Mouse (Mus musculus) heart, adult 18-20 months (tissue): ENCODE data around the gene Ube2a. TPM values are rescaled to one million over a fixed set of nuclear protein-coding genes. Genes with fewer than 3 reads are reported as not detected.
"Not testable (repeated sequence)": the region's sequence is repeated elsewhere in the genome, so short reads cannot be mapped to it uniquely, and the experiment has no call there.

Source experiments
- DNase-seq, 2 experiments: peaks; one replicate each; pipeline ENCODE4 v3.0.0; 2021 to 2022; ENCODE audit warnings: mixed read lengths in 1 of 2
- long read RNA-seq, 2 experiments: library from polyadenylated mRNA; stranded (forward); transcript quantifications; one replicate each; pipeline ENCODE4 v2.0.0; 2021
- total RNA-seq, 2 experiments: library from RNA; stranded (reverse); gene quantifications; 2 replicates each; pipeline ENCODE4 v1.2.3; 2021

The Ube2a gene
- 10 to 100 TPM; 69.8 to 71.6 TPM for total RNA-seq
- long read RNA-seq, experiment 1, transcript Ube2a-201 (6 exons, 1,732 nt): major isoform, 50 of 57 reads
- long read RNA-seq, experiment 1, partial matches to known transcripts: 1 of 57 reads
- long read RNA-seq, experiment 1, other reads (novel, unspliced or antisense): 2 of 57 reads
- long read RNA-seq, experiment 2, transcript Ube2a-201 (6 exons, 1,732 nt): major isoform, 40 of 44 reads
- long read RNA-seq, experiment 2, partial matches to known transcripts: 0 of 44 reads
- long read RNA-seq, experiment 2, other reads (novel, unspliced or antisense): 0 of 44 reads

DNA sequence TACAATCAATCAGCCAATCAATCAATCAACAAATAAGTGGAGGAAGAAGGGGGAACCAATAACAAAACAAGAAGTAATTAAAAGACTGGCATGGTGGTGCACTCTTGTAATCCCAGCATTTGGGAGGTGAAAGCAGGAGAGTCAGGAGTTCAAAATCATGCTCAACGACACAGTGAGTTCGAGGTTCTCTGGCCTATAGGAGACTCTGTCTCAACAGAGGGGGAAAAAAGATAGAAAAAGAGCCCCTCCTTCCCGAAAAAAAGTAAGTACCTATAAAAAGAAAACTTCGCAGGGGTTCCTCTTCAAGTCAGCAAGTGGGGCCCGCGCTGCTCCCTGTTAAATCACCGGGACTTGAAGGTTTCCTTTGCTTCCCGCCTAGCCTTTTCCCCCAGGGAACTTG lies at the start of gene Ube2a, which contains the start of gene C330007P06Rik:
Gene Ube2a, plus strand, starts transcription at position 136 of the 400 bp plus-strand sequence.
Gene C330007P06Rik, minus strand, starts transcription at position 347 of the 400 bp plus-strand sequence.
- DNase-seq: no peak

- DNase-seq: no peak
These were observed 49.6 kb upstream of the Ube2a start for GRCm38 (mm10) chrX:36823932-36824711.

DNA sequence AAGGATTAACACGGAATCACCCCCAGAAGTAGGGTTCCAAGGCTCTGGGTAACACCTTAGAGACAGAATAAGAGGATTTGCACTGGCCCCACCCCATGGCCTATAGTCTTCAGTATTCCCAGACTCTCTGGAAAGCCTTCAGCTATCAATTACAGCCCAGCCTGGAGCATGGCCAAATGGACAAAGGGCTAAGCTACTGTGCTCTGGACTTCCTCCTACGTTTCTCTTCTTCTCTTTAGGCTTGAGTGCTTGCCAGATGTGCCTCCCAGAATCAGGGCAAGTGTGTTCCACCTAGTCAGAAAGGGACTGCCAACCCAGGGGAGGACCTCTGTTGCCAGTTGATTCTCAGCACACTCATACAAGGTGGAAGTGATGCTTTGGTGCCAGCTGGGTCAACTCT lies 48.7 kb upstream of the Ube2a start:
- peak in 1 of 2 experiments; percentile 8 for DNase-seq

GRCm38 (mm10) chrX:36826873-36827272 lies 46.8 kb upstream of the Ube2a start:
- no peak for DNase-seq

DNA sequence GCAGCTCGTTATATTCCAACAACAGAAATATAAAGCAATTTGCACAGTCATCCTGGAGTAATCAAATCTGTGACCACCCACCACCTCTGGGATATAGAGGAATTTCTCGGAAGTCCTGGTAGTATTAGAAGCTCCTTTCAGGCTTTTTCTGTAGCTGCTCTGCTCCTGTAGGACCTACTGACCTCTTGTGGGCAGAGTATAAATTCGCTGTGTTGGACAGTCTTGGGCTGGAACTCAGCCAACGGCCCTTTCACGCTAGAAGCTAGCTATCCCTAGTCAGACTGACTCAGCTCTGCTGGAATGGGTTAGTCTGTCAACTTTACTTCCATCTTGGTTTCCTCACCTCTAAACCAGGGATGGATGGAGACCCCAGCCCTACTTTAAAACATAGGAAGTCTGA lies 43.4 kb upstream of the Ube2a start:
- DNase-seq: peak; percentile 60 to 65

DNA sequence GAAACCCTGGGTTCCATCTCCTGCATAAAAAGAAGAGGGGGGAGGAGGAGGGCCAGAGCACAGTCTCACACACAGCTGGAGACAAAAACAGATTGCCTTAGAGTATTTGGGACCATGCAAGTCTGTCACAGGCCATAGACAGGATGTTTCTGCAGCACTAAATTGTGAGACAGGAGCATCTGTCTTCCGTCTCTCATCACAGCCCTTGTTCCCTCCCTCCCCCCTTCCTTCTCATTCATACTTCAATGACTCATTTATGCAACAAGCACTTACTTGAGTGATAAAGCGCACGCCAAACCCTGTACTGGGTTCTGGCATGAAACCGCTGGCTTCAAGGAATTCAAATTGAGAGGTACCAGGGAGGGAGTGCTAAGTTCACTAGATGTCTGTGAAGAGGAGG lies 42.1 kb upstream of the Ube2a start:
- DNase-seq: peak in 1 of 2 experiments; percentile 36

DNA sequence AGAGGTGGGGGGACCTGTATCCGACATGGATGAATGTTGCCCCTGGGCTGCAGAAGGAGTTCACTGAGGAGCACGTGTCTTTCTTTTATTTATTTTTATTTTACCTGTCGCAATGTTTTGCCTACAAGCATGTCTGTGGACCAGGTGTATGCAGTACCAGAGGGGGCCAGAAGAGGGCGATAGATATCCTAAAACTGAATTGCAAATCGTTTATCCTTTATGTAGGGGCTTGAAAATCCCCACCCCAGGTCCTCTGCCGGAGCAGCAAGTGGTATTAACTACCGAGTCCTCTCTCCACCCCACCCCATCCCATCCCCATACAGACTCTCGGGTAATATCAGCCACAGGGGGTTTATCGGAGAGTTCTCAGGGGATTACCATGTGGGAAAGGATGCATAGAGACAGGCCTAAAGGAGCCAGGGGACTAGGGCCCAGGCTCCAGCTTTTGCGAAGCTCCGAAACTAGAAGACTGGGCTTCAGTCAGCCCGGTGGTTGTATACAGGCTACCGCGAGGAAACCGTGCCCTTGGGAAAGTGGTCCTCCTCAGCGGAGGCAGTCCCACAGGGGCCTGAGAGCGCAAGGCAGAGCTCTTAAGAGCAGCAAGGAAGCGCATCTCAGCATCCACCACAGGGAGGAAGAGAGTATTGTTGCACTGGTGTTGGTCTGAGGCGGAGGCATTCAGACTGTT lies 40.2 kb upstream of the Ube2a start:
- peak; percentile 33 to 86 for DNase-seq

- DNase-seq: no peak
These were observed 36.5 kb upstream of the Ube2a start for GRCm38 (mm10) chrX:36837069-36837676.

- DNase-seq: peak; percentile 28 to 59
These were observed 34.3 kb upstream of the Ube2a start for GRCm38 (mm10) chrX:36839391-36839790.

DNA sequence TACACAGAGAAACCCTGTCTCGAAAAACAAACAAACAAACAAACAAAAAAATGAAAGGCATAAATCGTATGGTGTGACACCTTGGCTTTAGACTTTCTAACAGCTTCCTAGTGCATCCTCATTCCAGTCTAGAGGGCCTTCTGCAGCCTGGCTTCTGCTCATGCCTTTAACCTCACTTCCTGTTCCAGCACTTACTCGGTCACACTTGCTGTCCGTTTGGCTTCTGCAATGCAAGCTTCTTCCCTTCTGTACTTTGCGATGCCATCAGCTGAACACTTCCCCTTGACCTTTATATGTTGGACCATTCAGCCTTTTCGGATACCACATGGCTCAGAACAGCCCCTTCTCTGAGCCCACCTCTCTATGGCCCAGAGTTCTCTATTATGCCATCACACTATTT lies 32.0 kb upstream of the Ube2a start:
- DNase-seq: no peak

DNA sequence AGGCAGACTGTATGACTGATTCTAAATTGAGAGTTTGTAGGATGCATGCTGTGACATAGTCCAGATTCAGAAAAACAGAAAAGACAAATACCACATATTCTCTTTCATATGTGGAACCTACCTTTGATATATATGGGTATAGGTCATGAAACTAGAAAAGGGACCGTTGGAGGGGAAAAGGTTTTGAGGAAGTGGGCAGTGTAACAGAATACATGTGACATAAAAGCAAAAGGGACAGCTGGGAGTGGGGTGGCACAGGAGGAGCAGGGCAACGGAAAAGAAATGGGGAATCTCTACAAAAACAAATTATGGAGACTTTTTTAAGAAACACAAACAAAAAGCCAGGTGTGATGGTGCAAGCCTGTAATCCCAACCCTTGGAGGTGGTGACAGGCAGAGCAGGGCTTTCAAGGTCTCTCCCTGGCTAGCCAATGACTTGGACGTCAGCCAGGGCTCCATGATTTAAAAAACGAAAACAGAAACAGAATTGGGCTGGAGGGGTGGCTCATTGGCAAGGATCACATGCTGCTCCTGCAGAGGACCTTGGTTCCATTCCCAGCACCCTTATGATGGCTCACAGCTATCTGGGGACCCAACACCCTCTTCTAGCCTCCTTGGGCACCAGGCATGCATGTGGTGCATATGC lies 30.2 kb upstream of the Ube2a start:
- DNase-seq: no peak

DNA sequence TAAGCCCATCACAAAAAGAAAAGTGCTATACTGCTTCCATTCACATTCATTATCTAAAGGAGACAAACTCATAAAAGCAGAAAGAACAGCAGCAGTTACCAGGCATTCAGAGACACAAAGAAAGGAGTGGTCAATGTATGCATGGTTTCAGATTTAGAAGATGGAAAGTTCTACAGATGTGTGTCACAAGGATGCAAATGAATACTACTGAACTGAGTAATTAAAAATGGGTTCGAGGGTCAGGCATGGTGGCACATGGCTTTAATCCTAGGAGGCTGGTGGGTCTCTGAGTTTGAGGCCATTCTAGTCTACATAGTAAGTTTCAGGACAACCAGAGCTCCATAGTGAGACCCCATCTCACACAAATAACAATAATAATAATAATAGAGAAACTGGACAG lies 26.5 kb upstream of the Ube2a start:
- DNase-seq: no peak

DNA sequence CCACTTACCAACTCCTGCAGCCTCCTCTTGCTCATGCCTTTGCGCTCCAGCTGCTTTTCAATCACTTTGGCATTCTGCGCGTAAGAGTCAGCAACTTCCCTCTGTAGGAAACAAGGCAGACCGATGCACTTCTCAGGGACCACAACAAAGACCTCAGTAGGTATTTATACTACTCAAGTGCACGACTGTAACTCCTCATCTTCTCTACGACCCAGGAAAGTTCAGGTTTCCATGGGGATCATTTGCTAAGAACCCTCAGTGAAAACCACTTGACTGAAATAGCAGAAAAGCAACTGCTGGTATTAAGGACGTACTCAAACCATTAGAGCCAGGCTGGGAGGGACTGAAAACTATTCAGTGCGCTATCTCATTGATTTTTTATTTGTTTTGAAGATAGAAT lies 21.1 kb upstream of the Ube2a start:
- no peak for DNase-seq

GRCm38 (mm10) chrX:36863766-36864608 lies 9.7 kb upstream of the Ube2a start:
- DNase-seq: peak; percentile 87 to 88

- no peak for DNase-seq
These were observed 8.9 kb upstream of the Ube2a start for GRCm38 (mm10) chrX:36864609-36865328.

GRCm38 (mm10) chrX:36870372-36870771 lies 3.3 kb upstream of the Ube2a start:
- DNase-seq: no peak

GRCm38 (mm10) chrX:36874178-36874696 lies 537 bp downstream of the Ube2a start:
- peak; percentile 90 to 91 for DNase-seq

DNA sequence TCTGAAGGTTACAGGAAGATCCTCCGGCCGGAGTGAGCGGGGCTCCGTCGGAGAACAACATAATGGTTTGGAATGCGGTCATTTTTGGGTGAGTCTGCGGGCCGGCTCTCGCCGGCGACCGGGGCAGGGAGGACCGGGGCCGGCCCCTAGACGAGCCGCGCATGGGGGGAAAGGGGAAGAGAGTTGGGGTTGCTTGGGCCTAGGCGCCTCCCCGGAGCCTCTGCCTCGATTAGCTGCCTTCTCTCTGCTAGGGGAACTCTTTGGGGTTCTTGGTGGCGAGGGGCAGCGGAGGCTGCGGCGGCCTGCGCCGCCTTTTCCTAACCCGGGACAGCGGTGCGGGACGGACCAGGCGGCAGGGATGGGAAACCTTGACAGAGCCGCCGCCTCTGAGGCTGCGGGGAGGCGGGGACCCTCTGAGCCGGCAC lies 1.0 kb downstream of the Ube2a start:
- no peak for DNase-seq

GRCm38 (mm10) chrX:36884719-36885118 lies 11.0 kb downstream of the Ube2a start:
- DNase-seq: no peak

- DNase-seq: not testable (repeated sequence)
These were observed 25.2 kb downstream of the Ube2a start for GRCm38 (mm10) chrX:36898931-36899330.
